Mouse (Mus musculus): ENCODE results near the gene Slc35g3.

GRCm38 (mm10) chr11:69752686-69753085 lies 9.1 kb downstream of the Slc35g3 start:
- TF ChIP-seq CTCF (IDR thresholded peaks at IDR 0.05; ENCODE audit: low read depth) = no peak
- no peak for TF ChIP-seq EP300 (IDR thresholded peaks at IDR 0.05; ENCODE audit: low read depth)

All from heart, postnatal 0 days (tissue).